Mouse (Mus musculus) induced T-regulatory cell, adult 2 months (primary cell): ENCODE data around the gene Fancc.

ENCODE experiments used
- DNase-seq: peaks from one replicate; pipeline ENCODE4 v3.0.0-alpha.2; 2012; ENCODE audit warnings: low read depth

Gene Fancc

DNA sequence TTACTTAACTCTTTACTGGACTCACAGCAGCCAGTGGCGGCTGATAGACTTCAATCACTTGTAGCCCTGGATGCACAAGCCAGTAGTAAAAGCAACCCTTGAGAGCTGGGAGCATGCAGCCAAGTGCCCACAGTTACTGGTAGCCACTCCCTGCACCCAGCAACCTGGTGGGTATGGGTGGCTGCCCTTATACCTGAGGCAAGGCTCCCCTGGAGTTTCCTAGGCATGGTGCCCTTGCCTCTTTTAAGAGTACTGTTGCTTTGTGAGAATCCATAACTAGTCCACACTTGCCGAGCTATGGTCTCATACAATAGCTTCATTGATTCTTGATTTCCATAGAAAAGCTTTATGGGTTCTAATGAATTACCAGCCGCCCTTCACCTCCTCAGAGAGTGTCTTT is 252.7 kb downstream of the Fancc start:
- DNase-seq: peak; percentile 59

DNA sequence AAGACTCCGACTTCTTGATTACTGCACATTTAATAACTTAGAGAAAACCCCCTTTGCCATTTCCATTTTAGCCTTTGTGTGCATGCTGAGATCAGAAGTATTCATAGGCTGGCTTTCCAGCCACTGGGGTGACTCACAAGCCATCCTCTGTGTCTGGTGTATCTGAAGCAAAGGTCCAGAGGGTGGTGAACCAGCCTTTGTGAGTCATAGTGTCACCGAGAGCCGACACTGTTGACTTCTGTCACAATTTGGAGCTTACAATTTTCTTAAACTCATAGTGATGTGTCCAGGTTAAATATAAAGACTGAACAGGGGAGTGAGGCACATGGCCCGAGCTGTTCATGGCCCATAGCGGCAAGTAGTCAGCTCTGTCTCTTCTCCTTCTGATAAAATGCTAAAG is 253.5 kb downstream of the Fancc start:
- peak; percentile 81 for DNase-seq

DNA sequence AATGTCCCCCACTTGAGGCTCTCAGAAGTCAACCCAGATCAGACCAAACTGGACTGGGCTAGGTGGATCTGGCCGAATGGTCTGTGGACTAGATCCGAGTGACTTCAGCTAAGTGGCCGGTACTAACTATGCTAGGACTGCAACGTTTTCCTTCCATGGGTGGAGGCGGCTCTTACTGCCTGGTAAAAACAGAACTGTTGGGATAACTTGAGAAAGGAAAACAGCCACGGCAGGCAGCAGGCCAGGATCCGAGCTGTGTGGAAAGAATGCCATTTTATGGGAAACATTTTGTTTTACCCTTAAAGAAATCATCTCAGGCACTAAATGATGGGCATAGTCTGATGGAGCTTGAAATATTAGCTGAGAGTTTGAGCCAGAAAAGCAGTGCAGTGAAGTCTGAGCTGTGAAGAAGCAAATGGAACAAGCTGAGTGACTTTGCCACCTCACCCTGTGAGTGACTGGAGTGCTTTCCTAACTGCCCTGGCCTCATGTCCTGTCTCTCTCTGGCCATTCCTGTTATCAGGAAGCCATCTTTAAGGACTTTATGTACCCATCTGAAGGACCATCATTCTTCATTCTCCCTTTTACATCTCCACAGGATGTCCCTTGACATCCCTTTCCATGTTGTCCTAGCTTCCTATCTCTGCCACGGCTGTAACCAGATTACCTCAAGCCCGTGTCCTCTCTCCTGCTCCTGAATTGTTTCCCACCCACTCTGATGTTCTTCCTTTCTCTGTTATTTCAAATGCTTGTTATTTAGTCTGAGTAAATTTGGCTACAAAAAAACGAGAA is 254.5 kb downstream of the Fancc start:
- peak; percentile 57 for DNase-seq

DNA sequence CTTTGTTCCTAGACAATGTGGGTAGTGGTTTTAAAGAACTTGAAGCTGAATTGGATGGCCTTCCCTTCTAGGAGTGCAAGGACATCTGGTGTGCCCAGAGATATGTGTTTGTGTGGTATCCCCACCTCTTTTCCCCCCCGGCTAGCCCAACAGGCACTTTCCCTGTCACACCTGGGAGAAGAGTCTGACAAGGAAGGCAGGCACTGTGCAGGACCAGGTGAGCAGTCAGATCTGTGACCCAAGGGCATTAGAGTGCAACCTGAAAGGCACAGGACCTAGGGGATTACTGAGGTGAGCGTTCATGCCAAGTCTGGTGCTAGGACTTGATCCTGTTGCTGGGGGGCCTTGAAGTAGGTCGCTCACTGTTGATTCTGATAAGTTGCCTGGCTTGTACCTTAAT is 255.4 kb downstream of the Fancc start:
- DNase-seq: peak; percentile 53

DNA sequence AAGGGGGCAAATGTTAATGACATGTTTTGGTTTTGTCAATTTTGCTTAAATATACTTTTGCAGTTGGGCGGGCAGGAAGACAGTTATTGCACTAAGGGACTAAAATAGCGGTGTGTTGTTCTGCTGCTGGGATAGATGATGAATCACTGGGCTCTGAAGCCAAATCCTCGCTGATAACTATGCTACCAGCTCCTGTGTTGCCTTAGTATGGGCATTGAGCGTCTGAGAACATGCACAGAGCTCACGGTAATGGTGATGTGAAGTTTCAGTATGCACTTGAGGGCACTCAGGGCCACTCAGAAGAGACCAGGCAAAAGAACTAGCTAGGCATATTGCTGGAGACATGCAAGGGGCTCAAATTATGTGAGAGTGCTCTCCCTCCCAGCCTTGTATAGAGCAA is 256.2 kb downstream of the Fancc start:
- peak; percentile 64 for DNase-seq

DNA sequence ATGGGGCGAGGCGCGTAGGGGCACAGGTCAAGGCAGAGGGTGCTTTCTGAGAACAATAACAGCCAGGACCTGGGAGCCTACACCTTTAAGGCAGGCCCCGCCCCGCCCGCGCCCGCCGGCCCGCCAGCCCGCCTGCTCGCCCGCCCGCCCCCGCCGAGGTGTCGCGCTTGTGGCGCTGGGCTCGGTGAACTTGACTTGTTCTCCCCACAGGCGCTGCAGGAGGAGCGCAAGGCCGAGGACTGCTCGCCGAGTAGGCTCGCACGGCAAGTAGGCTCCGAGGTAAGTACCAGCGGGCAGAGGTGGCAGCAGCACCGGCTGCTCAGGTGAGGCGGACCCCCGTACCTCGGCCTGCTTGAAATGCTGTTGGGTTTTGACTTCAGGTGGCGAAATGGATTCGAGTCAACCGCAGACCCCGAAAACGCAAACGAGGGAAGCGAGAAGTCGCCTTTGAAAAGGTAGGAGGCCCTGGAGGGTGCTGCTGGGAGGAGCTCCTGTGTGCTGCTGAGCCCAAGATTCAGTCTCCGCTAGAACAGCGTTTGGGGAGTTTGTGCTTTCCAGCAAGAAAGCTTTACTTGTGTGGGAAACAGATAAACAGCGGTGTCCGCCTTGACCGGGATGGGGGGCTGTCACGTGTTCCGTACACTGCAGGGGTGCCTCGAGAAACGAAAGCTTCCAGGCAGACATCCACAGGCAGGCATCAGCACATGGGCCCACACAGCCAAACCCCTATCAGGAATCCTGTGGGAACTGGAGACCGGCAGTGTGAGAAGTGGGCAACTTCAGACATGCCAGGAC is 257.0 kb downstream of the Fancc start:
- peak; percentile 91 for DNase-seq

DNA sequence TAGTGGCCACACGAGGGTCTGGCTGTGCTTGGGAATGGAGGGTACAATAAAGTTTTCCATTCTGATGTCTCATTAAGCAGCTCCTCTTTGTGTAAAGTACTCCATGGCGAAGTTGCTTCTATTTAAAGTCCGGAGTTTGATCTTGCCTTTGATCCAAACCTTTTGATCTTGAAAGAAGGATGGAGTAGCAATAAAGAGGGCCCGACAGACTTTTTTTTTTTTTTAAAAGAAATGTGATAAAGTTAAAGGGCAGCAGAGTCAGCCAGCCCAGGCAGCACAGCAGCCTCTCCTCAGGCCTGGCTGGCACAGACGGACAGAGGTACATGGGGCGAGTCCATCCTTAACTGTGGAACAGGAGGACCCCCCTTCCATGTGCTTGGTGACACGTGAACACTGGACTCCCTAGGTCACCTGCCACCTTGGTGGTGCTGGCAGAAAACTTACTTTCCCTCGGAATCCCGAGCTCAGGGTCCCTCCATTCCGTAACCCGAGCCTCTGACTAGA is 257.7 kb downstream of the Fancc start:
- DNase-seq: peak; percentile 59

DNA sequence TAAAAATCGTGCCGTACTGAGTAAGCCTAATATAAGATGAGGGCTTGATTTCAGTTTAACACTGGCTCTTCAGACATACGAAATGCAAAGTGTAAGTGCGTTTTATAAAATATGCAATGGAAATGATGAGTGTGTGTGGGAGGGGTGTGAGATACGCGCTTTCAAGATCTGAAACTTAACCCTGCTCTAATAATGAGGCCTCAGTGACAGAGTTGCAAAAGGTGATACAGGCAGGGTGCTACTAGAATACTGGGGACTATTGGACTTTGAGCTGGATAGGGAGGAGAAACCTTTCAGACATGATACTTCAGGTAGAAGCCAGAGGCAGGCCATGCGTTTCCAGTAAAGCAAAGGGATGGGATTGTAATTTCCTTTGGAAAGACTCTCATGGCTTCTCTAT is 259.0 kb downstream of the Fancc start:
- peak; percentile 81 for DNase-seq

DNA sequence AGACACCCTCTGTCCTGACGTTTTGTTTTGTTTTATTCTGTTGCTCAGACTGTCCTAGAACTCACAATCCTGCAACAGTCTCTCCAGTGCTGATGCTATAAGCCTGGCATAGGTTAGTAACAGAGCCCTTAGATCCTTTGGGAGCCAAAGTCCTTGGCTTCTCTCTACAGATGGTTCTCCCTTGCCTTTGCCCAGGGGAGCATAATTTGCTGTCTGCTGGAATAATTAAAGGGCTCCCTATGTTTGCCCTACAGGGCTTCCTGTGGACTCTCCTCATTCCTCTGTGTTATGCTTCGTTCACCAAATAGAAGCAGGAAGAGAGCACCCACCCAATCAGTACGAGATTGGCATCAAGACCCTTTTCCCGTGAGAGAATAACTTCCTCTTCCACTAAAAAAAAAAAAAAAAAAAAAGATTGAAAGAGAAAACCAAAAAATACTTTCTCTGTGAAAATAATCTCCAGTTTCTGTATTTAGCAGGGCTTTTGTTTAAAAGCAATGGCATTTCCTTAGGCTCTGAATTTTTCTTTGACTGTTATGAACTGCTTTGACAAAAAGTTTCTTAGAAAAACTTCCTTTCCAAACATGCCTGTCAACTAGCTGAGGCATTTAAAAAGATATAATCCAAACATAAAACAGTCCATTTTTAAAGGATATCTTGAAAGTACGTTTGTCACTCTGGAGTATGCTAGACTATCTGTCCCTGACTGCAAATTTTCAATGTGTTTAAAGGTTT is 260.8 kb downstream of the Fancc start:
- DNase-seq: peak; percentile 23

DNA sequence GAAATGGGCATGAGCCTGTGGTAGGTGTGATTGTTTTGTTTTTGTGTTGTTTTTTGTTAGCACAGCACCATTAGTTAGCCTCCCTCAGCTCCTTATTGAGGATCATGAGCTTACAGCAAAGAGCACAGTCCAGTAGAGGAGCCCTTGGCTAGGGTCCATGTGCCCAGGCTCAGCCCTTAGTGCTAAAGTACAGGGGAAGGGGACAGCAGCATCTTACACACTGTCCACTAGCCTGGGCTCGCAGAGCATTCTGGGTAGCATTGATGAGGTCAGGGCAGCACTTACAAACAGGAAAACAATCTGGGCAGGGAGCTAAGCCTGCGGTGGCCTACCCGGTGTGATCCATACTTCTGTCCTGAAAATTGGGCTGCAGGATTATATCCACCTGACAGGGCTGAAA is 261.5 kb downstream of the Fancc start:
- no peak for DNase-seq
